Mouse (Mus musculus): ENCODE results near the gene Il17ra.

DNA sequence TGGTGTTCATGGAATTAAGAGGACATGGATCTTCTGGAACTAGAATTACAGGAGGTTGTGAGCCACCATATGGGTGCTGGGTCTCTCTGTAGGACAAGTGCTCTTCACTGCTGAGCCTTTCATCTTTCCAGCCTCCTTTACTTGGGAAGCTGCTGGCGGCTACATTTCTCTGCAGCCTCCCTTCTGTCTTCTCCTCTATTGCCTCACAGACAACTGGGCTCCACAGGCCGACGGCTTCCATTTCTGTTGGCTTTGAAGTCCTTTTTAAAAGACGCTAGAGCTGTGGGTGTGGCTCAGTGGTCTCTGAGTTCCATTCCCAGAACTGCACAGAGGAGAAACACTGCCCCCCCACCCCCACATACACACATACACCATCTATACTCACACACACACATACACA is 2.3 kb downstream of the Il17ra start:
- no peak for TF ChIP-seq CTCF (IDR thresholded peaks at IDR 0.05; ENCODE audit: control insufficient read depth, insufficient read depth, insufficient read length)
- TF ChIP-seq MAX (IDR thresholded peaks at IDR 0.05): no peak
- no peak for TF ChIP-seq USF1 (IDR thresholded peaks at IDR 0.05; ENCODE audit: low read depth)
- TF ChIP-seq MYOD1 (IDR thresholded peaks at IDR 0.05; ENCODE audit: control insufficient read depth, insufficient read length, low read depth): no peak
- TF ChIP-seq CEBPB (IDR thresholded peaks at IDR 0.05; ENCODE audit: low read depth): no peak
- no peak for TF ChIP-seq FOSL1 (IDR thresholded peaks at IDR 0.05; ENCODE audit: insufficient read depth, low read length, poor library complexity, severe bottlenecking)
- no peak for TF ChIP-seq MYOG (IDR thresholded peaks at IDR 0.05; ENCODE audit: control insufficient read depth, extremely low read depth, insufficient read length)

Data from C2C12 (cell line).